Mouse (Mus musculus): Measurements from ENCODE around the gene Pigyl.
A peak's percentile ranks its signal among the peaks of the same experiment; 100 is the strongest.

GRCm38 (mm10) chr9:22155614-22156013 lies 1.0 kb upstream of the Pigyl start:
- TF ChIP-seq CTCF (IDR thresholded peaks at IDR 0.05; ENCODE audit: low read depth) (peak; percentile 88), EP300 (optimal IDR thresholded peaks at IDR 0.05) (no peak)

All from stomach, postnatal 0 days (tissue).